Mouse (Mus musculus) gastrocnemius, postnatal 36 days (tissue): Measurements from ENCODE around the gene Lrch4. TPM values are rescaled to one million over a fixed set of nuclear protein-coding genes. Genes with fewer than 3 reads are reported as not detected.

ENCODE experiments used
- DNase-seq, 2 experiments: peaks; one replicate each; pipeline ENCODE4 v3.0.0; 2022
- intact Hi-C: fragments of 180-260 bp; cut with DNase I; formaldehyde crosslinking; loops from one replicate; pipeline ENCODE4 v1.15.1; 2025
- total RNA-seq, 2 experiments: library from RNA; stranded (reverse); gene quantifications; 2 replicates each; pipeline ENCODE4 v1.2.3; 2021

The Lrch4 gene
- total RNA-seq, 2 experiments from 2014 or later, result 13.6 to 13.8 TPM

DNA sequence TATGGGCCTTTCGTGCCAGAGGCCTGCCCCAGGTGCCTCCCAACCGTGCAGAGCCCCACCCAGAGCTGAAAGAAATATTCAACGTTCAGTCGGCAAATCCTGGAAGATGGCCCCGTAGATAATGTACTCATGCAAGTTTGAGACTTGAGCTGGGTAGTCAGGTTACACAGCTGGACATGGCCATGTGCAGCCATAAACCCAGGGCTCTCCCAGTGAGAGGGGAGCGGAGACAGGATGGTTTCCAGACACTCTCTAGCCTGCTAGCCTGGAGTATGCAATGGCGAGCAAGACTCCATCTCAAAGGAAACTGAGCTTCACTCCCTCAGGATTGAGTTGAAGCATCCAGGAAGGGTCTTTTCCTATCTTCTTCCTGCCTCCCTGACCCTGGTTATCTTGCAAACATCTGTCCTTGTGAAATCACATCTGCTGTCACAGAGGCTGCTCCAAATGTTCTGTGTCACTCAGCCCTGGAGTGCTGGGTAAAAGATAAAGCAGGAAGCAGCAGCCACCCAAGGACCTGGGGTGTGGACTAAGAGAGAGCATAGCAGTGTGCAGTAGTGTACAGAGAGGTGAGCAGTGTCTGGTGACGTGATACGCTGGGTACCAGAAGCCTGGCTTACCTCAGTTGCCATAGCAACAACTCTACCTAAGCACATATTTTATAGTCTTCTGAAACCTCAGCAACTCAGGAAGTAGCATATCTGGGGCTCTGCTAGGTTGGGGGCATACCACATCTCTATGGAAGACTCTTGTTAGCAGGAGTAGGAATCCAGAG is 19.1 kb downstream of the Lrch4 start:
- intact Hi-C loops, result no loop called here
- DNase-seq, result no peak

DNA sequence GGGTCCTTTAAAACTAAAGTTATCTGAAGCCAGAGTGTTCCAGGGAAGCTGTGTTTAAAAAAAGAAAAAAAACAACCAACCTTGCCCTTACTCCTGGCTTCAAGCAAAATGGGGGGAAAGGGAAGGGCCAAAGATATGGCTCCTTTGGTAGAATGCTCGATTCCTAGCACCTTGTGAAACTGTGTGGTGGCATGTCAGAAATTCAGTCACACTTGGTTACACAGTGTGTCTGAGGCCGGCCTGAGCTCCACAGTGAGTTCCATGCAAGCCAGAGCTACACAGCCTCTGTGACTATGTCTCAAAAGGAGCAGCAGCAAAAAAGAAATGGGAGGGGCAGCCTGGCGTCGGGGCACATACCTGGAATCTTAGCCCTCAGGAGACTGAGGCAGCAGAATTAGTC is 20.3 kb downstream of the Lrch4 start:
- intact Hi-C loops, result no loop called here

GRCm38 (mm10) chr5:137649669-137650571 is 21.0 kb downstream of the Lrch4 start:
- intact Hi-C loops, result loop anchor here (5.0 kb wide), 1 partner anchor 63 kb away; no protein-coding TSS in a partner anchor
- DNase-seq, result peak; percentile 36 to 39

More for the DNA sequence above, 20.3 kb downstream of the Lrch4 start:
- no peak for DNase-seq

DNA sequence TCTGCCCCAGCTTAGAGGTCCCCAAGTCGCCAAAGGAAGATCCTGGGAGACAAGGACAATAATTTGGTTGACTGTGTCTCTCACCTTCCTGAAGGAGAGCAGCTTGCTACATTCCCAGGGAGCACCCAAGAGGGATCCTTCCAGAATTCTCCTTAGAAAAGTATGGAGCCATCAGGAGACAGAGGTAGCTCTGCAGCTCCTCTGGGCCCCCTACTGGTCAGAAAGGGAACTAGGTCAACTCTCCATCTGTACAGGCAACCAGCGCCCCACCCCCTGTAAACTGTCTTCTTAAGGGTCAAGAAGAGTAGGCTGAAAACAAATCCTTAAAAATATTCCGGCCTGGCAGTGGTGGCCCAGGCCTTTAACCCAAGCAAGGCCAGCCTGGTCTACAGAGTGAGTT is 23.6 kb downstream of the Lrch4 start:
- DNase-seq, result peak in 1 of 2 experiments; percentile 58
- intact Hi-C loops, result loop anchor here (5.0 kb wide), 1 partner anchor 65 kb away; no protein-coding TSS in a partner anchor

DNA sequence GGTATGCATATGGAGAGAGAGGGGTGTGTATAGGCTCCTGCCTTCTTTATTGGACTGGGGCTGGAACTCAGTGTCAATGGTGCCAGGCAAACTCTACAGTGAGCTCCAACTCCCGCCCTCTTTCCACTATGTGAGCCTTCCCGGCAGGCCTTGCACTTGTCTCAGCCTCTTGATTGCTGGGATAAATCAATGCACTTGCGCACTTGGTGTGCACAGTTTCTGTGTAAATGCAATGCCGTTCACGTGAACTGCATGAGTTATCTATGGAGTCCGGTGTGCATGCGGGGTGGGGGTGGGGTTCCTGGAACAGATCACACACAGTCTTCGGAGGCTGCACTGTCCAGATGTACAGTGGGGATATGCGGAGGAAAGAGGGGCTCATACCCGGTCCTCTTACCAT is 24.4 kb downstream of the Lrch4 start:
- no peak for DNase-seq
- intact Hi-C loops, result loop anchor here (5.0 kb wide), 1 partner anchor 66 kb away; no protein-coding TSS in a partner anchor

- no peak for DNase-seq
- intact Hi-C loops, result loop anchor here (5.0 kb wide), 1 partner anchor 67 kb away; no protein-coding TSS in a partner anchor
These were observed 25.8 kb downstream of the Lrch4 start for GRCm38 (mm10) chr5:137654746-137655145.

DNA sequence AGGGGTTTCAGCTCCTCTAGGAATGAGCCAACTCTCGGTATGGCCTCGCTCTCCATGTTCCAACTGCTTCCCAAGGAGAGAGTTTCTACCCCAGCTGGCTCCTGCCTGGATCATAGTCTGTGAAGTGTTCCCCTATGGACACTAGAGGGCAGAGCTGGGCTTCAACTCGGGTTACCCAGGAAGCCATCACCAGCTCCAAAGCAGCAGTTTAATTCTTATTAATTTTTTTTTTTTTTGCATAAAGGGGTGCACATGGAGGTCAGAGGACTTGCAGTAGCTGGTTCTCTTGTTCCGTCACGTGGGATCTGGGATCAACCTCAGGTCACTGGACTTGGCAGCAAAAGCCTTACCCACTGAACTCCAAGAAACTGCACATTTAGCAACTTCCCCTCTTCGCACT is 28.1 kb downstream of the Lrch4 start:
- intact Hi-C loops, result loop anchor here (1.0 kb wide), 2 partner anchors 100 to 103 kb away; no protein-coding TSS in a partner anchor
- peak in 1 of 2 experiments; percentile 51 for DNase-seq

GRCm38 (mm10) chr5:137660064-137660688 is 31.3 kb downstream of the Lrch4 start:
- intact Hi-C loops, result no loop called here

GRCm38 (mm10) chr5:137663057-137663456 is 34.1 kb downstream of the Lrch4 start:
- intact Hi-C loops, result no loop called here
- DNase-seq, result no peak

More at GRCm38 (mm10) chr5:137660064-137660688, 31.3 kb downstream of the Lrch4 start:
- peak; percentile 53 to 81 for DNase-seq

GRCm38 (mm10) chr5:137668971-137669370 is 40.0 kb downstream of the Lrch4 start:
- peak in 1 of 2 experiments; percentile 53 for DNase-seq

DNA sequence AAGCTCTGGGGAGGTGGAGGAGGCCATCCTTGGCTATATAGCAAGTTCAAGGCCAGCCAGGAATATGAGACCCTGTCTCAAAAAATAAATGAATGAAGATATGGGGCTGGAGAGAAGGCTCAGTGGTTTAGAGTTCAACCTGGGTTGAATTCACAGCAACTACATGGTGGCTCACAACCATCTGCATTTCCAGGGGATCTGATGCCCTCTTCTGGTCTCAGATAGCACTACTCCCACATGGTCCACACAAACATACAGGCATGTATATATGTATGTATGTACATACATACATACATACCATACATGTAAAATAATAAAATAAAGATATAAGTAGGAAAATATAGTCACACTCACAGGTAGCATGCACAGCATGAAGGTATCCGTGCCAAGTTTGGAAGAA is 41.3 kb downstream of the Lrch4 start:
- intact Hi-C loops, result no loop called here
- DNase-seq, result no peak

More at GRCm38 (mm10) chr5:137668971-137669370, 40.0 kb downstream of the Lrch4 start:
- intact Hi-C loops, result no loop called here

DNA sequence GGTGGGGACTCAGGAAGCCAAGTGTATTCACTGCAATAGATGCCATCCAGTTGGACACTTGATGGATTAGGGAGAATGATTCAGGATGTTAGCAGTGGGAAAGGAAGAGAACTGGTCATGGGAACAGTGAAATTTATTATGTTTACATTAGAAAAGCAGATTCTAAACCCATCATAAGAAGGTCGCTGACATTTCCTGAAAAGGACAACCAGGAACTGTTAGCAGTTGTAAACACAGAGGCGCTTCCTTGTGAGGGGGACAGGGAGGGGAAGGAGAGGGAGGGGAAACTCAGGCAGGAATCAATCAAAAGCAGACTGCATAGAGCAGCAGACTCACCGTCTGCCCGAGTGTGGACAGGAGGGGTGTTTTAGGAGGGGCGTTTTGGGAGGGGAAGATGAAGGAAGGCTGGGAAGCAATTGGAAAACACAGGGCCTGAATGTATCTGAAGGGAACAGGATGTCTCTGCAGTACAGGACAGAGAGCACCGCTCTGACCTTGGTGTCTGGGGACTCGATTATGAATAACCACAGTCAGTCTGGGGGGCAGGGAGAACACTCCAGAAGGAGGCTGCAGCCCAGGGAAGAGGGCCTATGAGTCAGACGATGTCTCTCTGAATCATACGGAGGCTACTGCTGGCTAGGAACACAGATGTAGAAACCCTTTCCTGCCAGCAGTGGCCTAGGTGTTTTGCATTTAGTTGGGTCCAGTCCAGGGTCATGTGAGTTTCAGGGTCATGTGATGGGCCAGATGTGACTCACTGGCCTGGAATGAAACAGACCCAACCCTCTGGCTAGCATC is 42.7 kb downstream of the Lrch4 start:
- intact Hi-C loops, result no loop called here
- DNase-seq, result peak; percentile 53 to 77

- no peak for DNase-seq
- intact Hi-C loops, result no loop called here
These were observed 43.4 kb downstream of the Lrch4 start for GRCm38 (mm10) chr5:137672361-137672760.

- intact Hi-C loops, result no loop called here
These were observed 44.1 kb downstream of the Lrch4 start for GRCm38 (mm10) chr5:137673015-137673414.

GRCm38 (mm10) chr5:137674786-137675185 is 45.9 kb downstream of the Lrch4 start:
- DNase-seq, result no peak
- intact Hi-C loops, result no loop called here

More at GRCm38 (mm10) chr5:137673015-137673414, 44.1 kb downstream of the Lrch4 start:
- DNase-seq, result no peak

- intact Hi-C loops, result no loop called here
- no peak for DNase-seq
These were observed 48.9 kb downstream of the Lrch4 start for GRCm38 (mm10) chr5:137677859-137678258.

DNA sequence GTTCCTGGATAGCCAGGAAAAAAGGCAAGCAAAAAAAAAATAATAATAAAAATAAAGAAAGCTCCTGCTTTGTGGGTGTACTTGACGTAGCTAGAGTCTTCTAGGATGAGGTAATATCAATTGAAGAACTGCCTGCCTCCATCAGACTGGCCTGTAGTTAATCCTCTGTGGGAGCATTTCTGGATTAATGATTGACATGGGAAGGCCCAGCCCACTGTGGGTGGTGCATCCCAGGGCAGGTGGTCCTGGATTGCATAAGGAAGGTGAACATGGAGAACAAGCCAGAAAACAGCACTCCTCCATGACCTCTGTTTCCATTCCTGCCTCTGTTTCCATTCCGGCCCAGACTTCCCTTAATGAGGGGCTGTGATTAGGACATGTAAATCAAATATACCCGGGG is 49.8 kb downstream of the Lrch4 start:
- DNase-seq, result no peak
- intact Hi-C loops, result no loop called here

DNA sequence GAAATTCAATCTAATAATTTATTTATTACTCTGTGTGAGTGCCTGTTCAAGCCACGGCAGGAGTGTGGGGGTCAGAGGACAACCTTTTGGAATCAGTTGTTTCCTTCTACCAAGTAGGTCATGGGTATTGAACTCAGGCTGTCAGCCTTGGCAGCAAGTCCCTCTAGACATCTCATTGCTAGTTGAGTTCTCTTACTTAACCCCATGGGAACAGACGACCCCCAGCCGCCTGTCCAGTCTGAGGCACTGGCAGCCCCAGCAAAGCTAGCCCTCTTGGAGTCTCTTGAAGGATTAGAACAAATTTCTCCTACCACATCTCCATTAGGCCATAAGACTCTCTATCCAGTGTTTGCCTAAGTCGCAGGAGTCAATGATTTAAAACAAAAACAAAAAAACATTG is 50.8 kb downstream of the Lrch4 start:
- intact Hi-C loops, result no loop called here
- no peak for DNase-seq

GRCm38 (mm10) chr5:137682526-137682925 is 53.6 kb downstream of the Lrch4 start:
- intact Hi-C loops, result no loop called here
- DNase-seq, result no peak
